Mouse (Mus musculus) spleen, adult 12 weeks (tissue): ENCODE results near the gene Rgs11.
"Not testable (repeated sequence)": the region's sequence is repeated elsewhere in the genome, so short reads cannot be mapped to it uniquely, and the experiment has no call there.

Source experiments
- DNase-seq: peaks from one replicate; pipeline ENCODE4 v3.0.0; 2022; ENCODE audit warnings: low spot score

Rgs11 gene

GRCm38 (mm10) chr17:26202737-26203136, at the start of gene Rgs11:
TSS of gene Rgs11 (plus strand) at chr17:26202951.
- no peak for DNase-seq

- no peak for DNase-seq
Measured at GRCm38 (mm10) chr17:26162736-26163135, 40.0 kb upstream of the Rgs11 start.

- DNase-seq: no peak
Measured at GRCm38 (mm10) chr17:26168039-26168438, 34.7 kb upstream of the Rgs11 start.

GRCm38 (mm10) chr17:26175248-26175647, 27.5 kb upstream of the Rgs11 start:
- not testable (repeated sequence) for DNase-seq

- DNase-seq: no peak
Measured at GRCm38 (mm10) chr17:26178611-26179010, 24.1 kb upstream of the Rgs11 start.

GRCm38 (mm10) chr17:26181179-26181578, 21.6 kb upstream of the Rgs11 start:
- DNase-seq: no peak

- no peak for DNase-seq
Measured at GRCm38 (mm10) chr17:26187592-26187991, 15.2 kb upstream of the Rgs11 start.

GRCm38 (mm10) chr17:26188091-26188805, 14.5 kb upstream of the Rgs11 start:
- no peak for DNase-seq

- DNase-seq: not testable (repeated sequence)
Measured at GRCm38 (mm10) chr17:26191486-26191885, 11.3 kb upstream of the Rgs11 start.

- no peak for DNase-seq
Measured at GRCm38 (mm10) chr17:26192481-26193190, 10.1 kb upstream of the Rgs11 start.

GRCm38 (mm10) chr17:26198892-26199291, 3.9 kb upstream of the Rgs11 start, which contains the start of gene Pdia2:
TSS of gene Pdia2 (minus strand) at chr17:26199087.
- no peak for DNase-seq

GRCm38 (mm10) chr17:26200831-26201705, 1.7 kb upstream of the Rgs11 start:
- no peak for DNase-seq

- no peak for DNase-seq
Measured at GRCm38 (mm10) chr17:26201998-26202397, 753 bp upstream of the Rgs11 start.

GRCm38 (mm10) chr17:26203321-26203811, 615 bp downstream of the Rgs11 start:
- DNase-seq: no peak

GRCm38 (mm10) chr17:26204766-26205165, 2.0 kb downstream of the Rgs11 start:
- DNase-seq: no peak

GRCm38 (mm10) chr17:26206392-26206791, 3.6 kb downstream of the Rgs11 start:
- DNase-seq: no peak

GRCm38 (mm10) chr17:26207686-26208085, 4.9 kb downstream of the Rgs11 start, which contains the start of gene Arhgdig:
TSS of gene Arhgdig (minus strand) at chr17:26207786.
- no peak for DNase-seq

- DNase-seq: no peak
Measured at GRCm38 (mm10) chr17:26212241-26212640, 9.5 kb downstream of the Rgs11 start.

- DNase-seq: no peak
Measured at GRCm38 (mm10) chr17:26212681-26213080, 9.9 kb downstream of the Rgs11 start.

- no peak for DNase-seq
Measured at GRCm38 (mm10) chr17:26221508-26221907, 18.8 kb downstream of the Rgs11 start.

- no peak for DNase-seq
Measured at GRCm38 (mm10) chr17:26225150-26225549, 22.4 kb downstream of the Rgs11 start.

- DNase-seq: no peak
Measured at GRCm38 (mm10) chr17:26229776-26230175, 27.0 kb downstream of the Rgs11 start.
